Mouse (Mus musculus): ENCODE measurements at regions not wholly inside any gene's neighbourhood (a gene's known extent, or its start where the extent isn't known, plus 50 kb on each side); places are given as distances from the start of the nearest gene placed in this dataset.

DNA sequence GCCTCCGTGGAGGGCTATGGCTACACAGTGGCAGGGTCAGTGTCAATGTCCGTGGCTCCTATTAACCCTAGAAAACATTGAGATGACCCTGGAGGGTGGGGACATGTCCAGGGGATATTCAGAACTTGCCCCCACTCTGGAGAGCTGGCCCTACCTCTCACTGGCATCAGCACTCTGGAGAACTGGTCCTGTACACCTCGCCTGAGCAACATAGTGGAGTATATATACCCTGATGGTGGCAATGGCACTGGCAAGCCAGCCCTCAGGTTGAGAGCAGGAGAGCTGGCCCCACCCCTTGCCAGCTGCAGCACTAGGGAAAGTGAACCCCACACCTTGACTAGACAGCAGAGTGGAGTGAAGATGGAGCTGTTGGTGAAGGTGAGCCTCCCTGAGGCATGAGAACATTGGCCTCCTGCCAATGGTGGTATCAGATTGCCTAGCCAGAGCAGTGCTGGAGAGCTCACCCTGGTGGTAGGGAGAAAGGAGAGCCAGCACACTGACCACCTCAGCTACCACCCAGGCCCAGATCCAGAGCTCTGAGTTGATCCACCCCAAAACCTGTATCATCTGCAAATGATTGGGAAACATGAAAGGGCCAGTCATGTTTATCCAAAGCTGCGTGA is 64.5 kb upstream of the Mad2l1 start:
- no peaks in the 10 kb centered on the region for H3K9me3 ChIP-seq (replicated peaks)
- H3K4me3 ChIP-seq (replicated peaks), result no peak overlapping the region
- H3K9ac ChIP-seq, result no peak overlapping the region
- DNase-seq (no peak), ATAC-seq (ENCODE audit: low read depth) (no peak)
- no peak overlapping the region for H3K4me2 ChIP-seq
- H3K4me1 ChIP-seq (replicated peaks), result no peaks in the 10 kb centered on the region
- WGBS (ENCODE audit: insufficient replicate concordance), result 66% methylated on average over 4 of the region's 4 CpGs
- no peaks in the 10 kb centered on the region for H3K27me3 ChIP-seq
- no peak overlapping the region for H3K27ac ChIP-seq
- H3K36me3 ChIP-seq, result no peaks in the 10 kb centered on the region

DNA sequence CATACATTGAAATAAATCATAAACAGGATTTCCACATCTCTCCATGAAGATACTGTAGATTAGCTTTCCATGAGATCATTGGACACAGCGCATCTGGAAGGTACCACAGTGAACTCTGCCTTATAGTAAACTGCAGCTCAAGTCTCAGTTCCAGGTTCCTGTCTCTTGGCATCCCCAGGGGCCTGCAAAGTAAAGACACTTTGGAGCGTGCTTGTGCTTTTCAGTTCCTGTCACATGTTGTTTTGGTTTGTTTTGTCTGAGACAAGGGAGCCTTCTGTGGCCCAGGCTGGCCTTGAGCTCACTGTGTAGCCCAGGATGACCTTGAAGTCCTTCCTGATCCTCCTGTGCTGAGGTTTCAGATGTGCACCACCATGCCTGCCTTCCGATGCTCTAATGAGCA is 63.4 kb upstream of the Mad2l1 start:
- no peak for ATAC-seq (ENCODE audit: low read depth)
- no peak overlapping the region for H3K4me2 ChIP-seq
- no peaks in the 10 kb centered on the region for H3K4me1 ChIP-seq (replicated peaks)
- H3K36me3 ChIP-seq, result no peaks in the 10 kb centered on the region
- H3K4me3 ChIP-seq (replicated peaks), result no peak overlapping the region
- H3K9ac ChIP-seq, result no peak overlapping the region
- no peaks in the 10 kb centered on the region for H3K27me3 ChIP-seq
- H3K27ac ChIP-seq, result no peak overlapping the region
- no peak for DNase-seq
- WGBS (ENCODE audit: insufficient replicate concordance), result 58% methylated on average over 3 of the region's 3 CpGs
- no peaks in the 10 kb centered on the region for H3K9me3 ChIP-seq (replicated peaks)

DNA sequence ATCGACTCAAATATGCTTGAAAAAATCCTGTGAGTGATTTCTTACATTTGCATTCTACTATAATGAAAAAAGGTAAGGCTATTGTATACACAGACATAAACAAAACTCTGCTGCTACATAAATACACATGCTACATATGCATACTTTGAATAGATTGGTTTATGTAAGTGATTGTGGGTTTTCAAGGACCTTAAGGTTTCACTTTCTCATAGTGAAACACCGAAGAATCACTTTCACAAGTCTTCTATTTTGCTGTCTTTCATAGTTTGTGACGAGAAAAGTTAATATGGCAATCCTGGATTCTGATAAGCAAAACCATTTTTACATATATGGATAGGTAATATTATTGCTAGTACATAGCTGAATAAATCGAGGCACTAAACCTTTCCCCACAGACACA is 62.5 kb upstream of the Mad2l1 start:
- no peaks in the 10 kb centered on the region for H3K9me3 ChIP-seq (replicated peaks)
- H3K36me3 ChIP-seq, result no peaks in the 10 kb centered on the region
- H3K9ac ChIP-seq, result no peak overlapping the region
- ATAC-seq (ENCODE audit: low read depth) (no peak), DNase-seq (no peak)
- 53% methylated on average over 4 of the region's 4 CpGs for WGBS (ENCODE audit: insufficient replicate concordance)
- H3K27me3 ChIP-seq, result no peaks in the 10 kb centered on the region
- no peaks in the 10 kb centered on the region for H3K4me1 ChIP-seq (replicated peaks)
- no peak overlapping the region for H3K4me3 ChIP-seq (replicated peaks)
- no peak overlapping the region for H3K4me2 ChIP-seq
- H3K27ac ChIP-seq, result no peak overlapping the region

DNA sequence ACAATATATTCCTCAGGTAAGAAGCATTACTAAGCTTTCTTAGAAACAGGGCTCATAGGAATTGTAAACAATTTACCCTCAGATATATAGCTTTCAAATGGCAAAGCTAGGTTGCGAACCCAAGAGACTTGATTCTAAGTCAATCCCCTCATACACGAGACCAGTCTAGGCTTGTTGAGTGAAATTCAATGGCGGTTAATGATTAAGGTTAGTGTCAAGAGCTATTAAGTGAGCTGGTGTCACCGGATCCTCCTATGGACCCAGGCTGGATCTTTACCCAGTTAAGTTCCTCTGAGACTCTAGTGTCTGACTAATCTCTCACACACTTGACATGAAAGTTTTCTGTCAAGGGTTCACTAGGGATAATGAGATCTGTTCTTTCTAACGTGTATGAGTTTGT is 57.6 kb upstream of the Mad2l1 start:
- no peak for DNase-seq

DNA sequence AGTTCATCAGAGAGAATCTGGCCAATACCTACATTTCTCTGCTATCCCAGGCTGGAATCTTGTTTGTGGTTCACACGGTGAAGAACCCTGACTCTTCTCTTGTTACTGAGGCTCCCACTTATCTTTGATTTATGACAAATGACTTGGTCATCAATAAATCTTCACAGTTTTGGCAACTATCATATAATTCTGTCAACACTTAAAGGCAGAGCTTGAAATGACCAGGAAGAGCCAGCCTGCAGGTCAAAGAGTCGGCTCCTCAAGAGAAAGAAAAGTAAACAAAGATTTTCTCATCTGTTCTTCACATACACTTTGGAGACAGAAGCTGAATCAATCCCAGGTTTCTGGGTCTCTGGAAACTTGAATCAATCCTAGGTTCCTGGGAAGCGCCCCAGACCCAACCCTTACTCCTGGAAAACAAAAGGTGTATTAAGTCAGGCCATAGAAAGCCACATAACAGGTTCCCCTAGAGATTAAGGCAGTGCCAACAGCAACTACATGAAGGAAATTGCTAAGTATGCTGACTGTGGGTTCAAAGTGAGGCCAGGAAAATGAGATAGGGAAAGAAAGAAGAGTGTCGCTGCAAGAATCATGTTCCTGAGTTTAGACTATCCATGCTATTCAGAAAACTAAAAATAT is 56.7 kb upstream of the Mad2l1 start:
- DNase-seq (no peak), ATAC-seq (ENCODE audit: low read depth) (no peak)
- Histone ChIP-seq H3K9me3 (replicated peaks) (no peaks in the 10 kb centered on the region), H3K27me3 (no peaks in the 10 kb centered on the region), H3K36me3 (no peaks in the 10 kb centered on the region), H3K4me1 (replicated peaks) (no peaks in the 10 kb centered on the region), H3K9ac (no peak overlapping the region), H3K4me3 (replicated peaks) (no peak overlapping the region), H3K27ac (no peak overlapping the region), H3K4me2 (no peak overlapping the region)
- WGBS (ENCODE audit: insufficient replicate concordance), result 54% methylated on average over 4 of the region's 4 CpGs

More for the DNA sequence above, 57.6 kb upstream of the Mad2l1 start:
- Histone ChIP-seq H3K36me3 (no peaks in the 10 kb centered on the region), H3K9me3 (replicated peaks) (no peaks in the 10 kb centered on the region), H3K4me2 (no peak overlapping the region), H3K4me3 (replicated peaks) (no peak overlapping the region), H3K4me1 (replicated peaks) (no peaks in the 10 kb centered on the region), H3K27ac (no peak overlapping the region), H3K27me3 (no peaks in the 10 kb centered on the region), H3K9ac (no peak overlapping the region)
- no peak for ATAC-seq (ENCODE audit: low read depth)
- 58% methylated on average over 5 of the region's 5 CpGs for WGBS (ENCODE audit: insufficient replicate concordance)

DNA sequence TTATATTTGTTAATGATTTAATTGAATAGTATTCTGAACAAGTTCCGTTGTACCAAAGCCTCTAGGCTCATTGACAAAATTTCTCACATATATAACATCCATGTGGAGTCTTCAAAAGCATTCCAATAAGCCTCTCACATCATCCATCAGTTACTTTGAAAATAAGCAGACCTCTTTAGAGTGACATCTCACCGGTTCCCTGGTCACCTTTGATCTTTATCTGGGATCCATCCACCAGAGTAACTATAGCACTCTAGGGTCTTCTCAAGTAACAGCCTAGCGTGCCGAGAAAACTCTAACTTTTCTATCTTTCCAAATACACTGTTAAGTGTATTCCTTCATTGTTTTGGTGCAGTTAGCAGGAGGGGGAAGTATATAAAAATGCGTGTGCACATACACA is 55.6 kb upstream of the Mad2l1 start:
- Histone ChIP-seq H3K9me3 (replicated peaks) (no peaks in the 10 kb centered on the region), H3K9ac (no peak overlapping the region), H3K4me1 (replicated peaks) (no peaks in the 10 kb centered on the region), H3K4me3 (replicated peaks) (no peak overlapping the region), H3K36me3 (no peaks in the 10 kb centered on the region), H3K27me3 (no peaks in the 10 kb centered on the region), H3K4me2 (no peak overlapping the region), H3K27ac (no peak overlapping the region)
- ATAC-seq (ENCODE audit: low read depth), result no peak
- 59% methylated on average over 5 of the region's 5 CpGs for WGBS (ENCODE audit: insufficient replicate concordance)
- DNase-seq, result no peak

DNA sequence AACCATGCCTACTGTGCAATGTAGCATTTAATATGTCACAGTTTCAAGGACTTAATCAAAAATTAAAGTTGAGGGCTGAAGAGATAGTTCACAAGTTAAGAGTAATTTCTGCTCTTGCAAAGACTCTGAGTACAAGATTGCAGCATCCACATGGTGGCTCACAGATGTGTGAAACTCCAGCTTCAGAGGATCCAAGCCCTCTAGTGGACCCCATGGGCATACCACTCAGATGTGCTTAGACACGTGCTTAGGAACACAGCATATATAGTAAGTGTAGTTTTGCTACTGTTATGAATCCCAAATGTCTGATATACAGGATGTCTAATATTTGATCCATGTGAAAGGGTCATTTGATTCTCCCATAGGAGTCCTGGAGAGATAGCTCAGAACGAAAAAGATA is 55.0 kb upstream of the Mad2l1 start:
- Histone ChIP-seq H3K4me1 (replicated peaks) (no peaks in the 10 kb centered on the region), H3K27ac (no peak overlapping the region), H3K9ac (no peak overlapping the region), H3K36me3 (no peaks in the 10 kb centered on the region), H3K4me2 (no peak overlapping the region), H3K4me3 (replicated peaks) (no peak overlapping the region), H3K9me3 (replicated peaks) (no peaks in the 10 kb centered on the region), H3K27me3 (no peaks in the 10 kb centered on the region)
- ATAC-seq (ENCODE audit: low read depth), result no peak
- no peak for DNase-seq
- WGBS (ENCODE audit: insufficient replicate concordance), result 42% methylated on average over 2 of the region's 2 CpGs

DNA sequence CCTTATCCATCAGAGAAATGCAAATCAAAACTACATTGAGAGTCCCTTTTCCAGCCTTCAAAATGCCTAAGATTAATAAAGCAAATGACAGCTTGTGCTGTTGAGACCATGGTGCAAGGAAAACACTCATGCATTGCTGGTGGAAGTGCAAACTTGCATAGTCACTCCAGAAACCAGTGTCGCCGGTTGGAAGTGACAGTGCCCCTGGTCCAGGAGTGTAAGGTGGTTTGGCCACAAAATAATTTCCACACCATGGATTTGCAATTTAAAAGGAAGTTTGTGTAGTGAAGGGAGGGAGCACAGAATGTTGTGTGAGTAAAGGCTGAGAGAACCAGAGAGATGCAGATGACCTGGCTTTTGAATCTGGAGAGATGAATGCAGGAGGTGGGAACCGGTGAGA is 52.4 kb upstream of the Mad2l1 start:
- Histone ChIP-seq H3K9me3 (replicated peaks) (no peaks in the 10 kb centered on the region), H3K27me3 (no peaks in the 10 kb centered on the region), H3K4me1 (replicated peaks) (no peaks in the 10 kb centered on the region), H3K4me2 (no peak overlapping the region), H3K4me3 (replicated peaks) (no peak overlapping the region), H3K36me3 (no peaks in the 10 kb centered on the region), H3K27ac (no peak overlapping the region), H3K9ac (no peak overlapping the region)
- no peak for ATAC-seq (ENCODE audit: low read depth)
- 76% methylated on average over 3 of the region's 3 CpGs for WGBS (ENCODE audit: insufficient replicate concordance)
- DNase-seq, result no peak
